Mouse (Mus musculus) testis, postnatal 14 days (tissue): ENCODE data around the gene Smpd2.

Experiments used
- DNase-seq: peaks from one replicate; pipeline ENCODE4 v3.0.0; 2021; ENCODE audit warnings: low spot score

The Smpd2 gene

DNA sequence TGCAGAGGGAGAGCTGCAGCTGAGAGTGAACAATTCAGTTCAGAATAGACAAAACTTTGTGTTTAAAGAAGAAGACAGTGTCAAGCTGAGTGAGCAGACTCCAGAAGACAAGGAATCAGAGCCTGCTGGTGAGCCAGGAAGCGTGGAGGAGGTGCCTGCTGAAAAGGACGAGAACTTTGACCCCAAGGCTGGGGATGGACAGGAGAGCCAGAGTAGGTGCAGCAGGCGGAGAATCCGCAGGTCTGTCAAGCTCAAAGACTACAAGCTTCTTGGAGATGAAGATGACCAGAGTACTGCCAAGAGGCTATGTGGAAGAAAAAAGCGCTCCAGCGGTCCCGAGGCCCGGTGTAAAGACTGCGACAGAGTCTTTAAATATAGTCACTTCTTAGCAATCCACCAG, 38.5 kb downstream of the Smpd2 start:
- no peak for DNase-seq

DNA sequence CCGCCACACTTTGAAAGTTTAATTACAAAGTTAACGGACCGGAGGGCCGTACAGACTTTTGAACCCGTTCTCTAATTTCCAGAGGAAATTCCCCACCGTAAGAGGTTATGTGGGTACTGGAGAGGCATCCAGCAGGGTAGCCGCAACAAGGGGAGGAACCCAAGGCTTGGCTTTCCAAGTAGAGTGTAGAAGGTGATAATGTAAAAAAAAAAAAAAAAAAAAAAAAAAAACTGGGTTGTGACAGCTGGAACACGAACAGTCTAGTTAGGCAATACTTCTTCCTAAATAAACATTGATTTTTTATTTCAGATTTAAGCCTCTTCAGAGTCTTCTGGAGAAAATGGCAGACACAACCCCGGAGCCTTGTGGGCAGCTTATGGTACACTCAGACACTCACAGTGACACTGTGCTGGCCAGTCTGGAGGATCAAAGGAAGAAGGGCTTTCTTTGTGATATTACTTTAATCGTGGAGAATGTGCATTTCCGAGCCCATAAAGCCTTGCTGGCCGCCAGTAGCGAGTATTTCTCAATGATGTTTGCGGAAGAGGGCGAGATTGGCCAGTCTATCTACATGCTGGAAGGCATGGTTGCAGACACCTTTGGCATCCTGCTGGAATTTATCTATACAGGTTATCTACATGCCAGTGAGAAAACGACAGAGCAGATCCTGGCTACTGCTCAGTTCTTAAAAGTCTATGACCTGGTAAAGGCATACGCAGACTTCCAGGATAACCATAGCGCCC, 39.2 kb downstream of the Smpd2 start:
- no peak for DNase-seq

DNA sequence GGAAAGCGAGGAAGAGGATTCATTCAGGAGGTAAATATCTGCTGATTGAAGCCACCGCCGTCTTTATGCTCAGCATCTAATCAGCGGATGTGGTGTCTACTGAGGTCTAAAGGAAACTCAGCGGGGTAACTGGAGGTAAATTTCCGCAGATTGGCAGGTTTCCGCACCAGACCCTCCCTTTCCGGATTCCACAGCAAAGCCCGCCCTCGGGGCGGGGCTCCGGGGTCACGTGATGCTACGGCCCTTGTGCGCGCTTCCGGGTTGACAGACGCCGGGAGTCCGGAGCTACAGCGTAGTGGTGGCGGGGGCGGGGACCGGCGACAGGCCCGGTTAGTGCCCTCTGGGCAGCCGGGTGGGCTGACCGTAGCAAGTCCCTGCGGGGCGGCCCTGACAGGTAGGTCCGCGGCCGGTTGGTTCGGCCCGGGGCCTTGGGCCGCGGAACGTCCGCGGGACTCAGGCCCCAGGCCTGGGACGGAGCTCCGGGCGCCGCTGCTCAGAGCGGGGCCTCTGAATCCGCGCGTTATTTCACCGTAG, 40.0 kb downstream of the Smpd2 start, which contains the start of gene Zbtb24:
TSS of gene Zbtb24 (plus strand) at position 247 of the 534 bp plus-strand sequence.
- peak; percentile 93 for DNase-seq

DNA sequence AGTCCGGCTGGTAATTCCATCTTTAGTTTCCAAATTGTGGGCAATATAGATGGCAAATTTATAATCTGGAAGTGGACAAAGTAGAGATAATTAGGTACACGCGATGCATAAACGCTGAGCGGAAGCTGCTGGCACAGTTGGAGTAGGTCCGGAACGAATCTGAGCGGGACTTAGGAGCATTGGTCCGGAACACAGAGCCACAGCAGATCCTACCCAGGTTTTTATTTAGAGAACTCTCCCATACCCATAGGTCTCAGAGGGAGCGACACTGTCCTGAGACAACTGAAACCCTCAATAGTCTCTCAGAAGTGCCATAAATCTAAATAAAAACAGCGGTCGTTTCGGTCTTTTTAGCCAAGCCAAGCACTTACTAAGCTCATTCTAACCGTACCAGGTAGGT, 40.5 kb downstream of the Smpd2 start:
- DNase-seq, result peak; percentile 46

DNA sequence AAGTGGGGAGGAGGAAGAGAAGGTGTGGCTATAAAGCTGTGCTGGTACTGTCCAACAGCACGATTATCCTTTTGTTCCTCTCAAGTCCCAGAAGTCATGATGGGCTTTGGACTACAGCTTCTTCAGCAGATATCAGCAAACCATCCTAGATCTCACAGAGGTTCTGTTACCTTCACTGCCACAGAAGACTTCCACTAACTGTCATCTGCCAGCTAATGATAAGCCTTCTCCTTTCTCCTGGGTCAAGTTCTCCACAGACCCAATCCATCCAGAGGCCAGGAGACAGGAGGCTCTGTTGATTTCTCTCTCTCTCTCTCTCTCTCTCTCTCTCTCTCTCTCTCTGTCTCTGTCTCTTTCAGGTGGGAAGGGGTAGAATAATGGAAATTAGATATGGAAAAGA, 42.0 kb downstream of the Smpd2 start:
- DNase-seq, result no peak
